Mouse (Mus musculus) midbrain, embryonic 16.5 days (tissue): Measurements from ENCODE around the gene Nedd9. TPM values are rescaled to one million over a fixed set of nuclear protein-coding genes. Genes with fewer than 3 reads are reported as not detected.

Experiments used
- ATAC-seq: fragments of 200-750 bp; cut with Nextera tagmentation; 2 replicates; pipeline ENCODE4 v1.8.0; 2017; ENCODE audit warnings: moderate TSS enrichment
- H3K27ac ChIP-seq: fragments of 300-500 bp; sonication (generic); 2 replicates; pipeline ENCODE4 v1.5.1; 2014; ENCODE audit warnings: mild to moderate bottlenecking, low read length, mixed read lengths
- H3K27me3 ChIP-seq: fragments of 300-500 bp; sonication (generic); 2 replicates; pipeline ENCODE4 v1.6.1; 2014; ENCODE audit warnings: low read depth, low read length, mixed read lengths; ENCODE audit not compliant: control insufficient read depth, insufficient read depth
- H3K36me3 ChIP-seq: fragments of 300-500 bp; sonication (generic); 2 replicates; pipeline ENCODE4 v1.6.1; 2014; ENCODE audit warnings: mild to moderate bottlenecking, low read length, moderate library complexity, mixed read lengths; ENCODE audit not compliant: control insufficient read depth, insufficient read depth
- H3K4me1 ChIP-seq: fragments of 300-500 bp; sonication (generic); 2 replicates; pipeline ENCODE4 v1.6.1; 2014; ENCODE audit warnings: mild to moderate bottlenecking, low read length, mixed read lengths; ENCODE audit not compliant: control insufficient read depth, insufficient read depth
- H3K4me2 ChIP-seq: fragments of 300-500 bp; sonication (generic); 2 replicates; pipeline ENCODE4 v1.6.1; 2014; ENCODE audit warnings: mild to moderate bottlenecking, low read length, mixed read lengths
- H3K4me3 ChIP-seq: fragments of 300-500 bp; sonication (generic); 2 replicates; pipeline ENCODE4 v1.5.1; 2014; ENCODE audit warnings: low read depth, mild to moderate bottlenecking, low read length, moderate library complexity, mixed read lengths
- H3K9ac ChIP-seq: fragments of 300-500 bp; sonication (generic); 2 replicates; pipeline ENCODE4 v1.6.1; 2014; ENCODE audit warnings: low read depth, low read length, mixed read lengths
- H3K9me3 ChIP-seq: fragments of 300-500 bp; sonication (generic); replicated peaks from 2 replicates; pipeline ENCODE4 v1.6.1; 2014; ENCODE audit warnings: mild to moderate bottlenecking, low read length, mixed read lengths; ENCODE audit not compliant: control insufficient read depth, poor library complexity, severe bottlenecking
- WGBS: fragments of 180-500 bp; shearing (Covaris S2); extraction: QIAGEN DNeasy Blood & Tissue Kit; methylation state at CpG from one replicate; pipeline ENCODE4 v1.1.7; 2014; 5-methylcytosine and 5-hydroxymethylcytosine counted together
- polyA plus RNA-seq: library from polyadenylated mRNA; unstranded; fragments of >200 nt; fragmentation: Nextera tagmentation; extraction: Ambion mirVana; gene quantifications from 2 replicates; pipeline ENCODE4 v1.2.1, GENCODE M21; 2015

Nedd9 gene
- polyA plus RNA-seq, 1 experiment from 2014 or later: 12.8 TPM

- H3K4me3 ChIP-seq: no peak overlapping the region
- no peak for ATAC-seq
- no peaks in the 10 kb centered on the region for H3K36me3 ChIP-seq
- 54% methylated on average over 5 of the region's 5 CpGs for WGBS
- no peaks in the 10 kb centered on the region for H3K27me3 ChIP-seq
- no peak overlapping the region for H3K4me2 ChIP-seq
- H3K27ac ChIP-seq: no peak overlapping the region
- no peaks in the 10 kb centered on the region for H3K4me1 ChIP-seq
- no peak overlapping the region for H3K9ac ChIP-seq
- 0 out of 2 replicates have a peak, but pooled peaks cover 4% of the 10 kb centered on the region for H3K9me3 ChIP-seq
Observed at GRCm38 (mm10) chr13:41293595-41293994, 193.6 kb downstream of the Nedd9 start.

- Histone ChIP-seq H3K4me2 (no peak overlapping the region), H3K9ac (no peak overlapping the region), H3K9me3 (0 out of 2 replicates have a peak, but pooled peaks cover 4% of the 10 kb centered on the region), H3K4me1 (no peaks in the 10 kb centered on the region), H3K27ac (no peak overlapping the region), H3K27me3 (no peaks in the 10 kb centered on the region), H3K4me3 (no peak overlapping the region), H3K36me3 (no peaks in the 10 kb centered on the region)
- 89% methylated on average over 4 of the region's 4 CpGs for WGBS
- ATAC-seq: no peak
Observed at GRCm38 (mm10) chr13:41291466-41291974, 195.6 kb downstream of the Nedd9 start.

DNA sequence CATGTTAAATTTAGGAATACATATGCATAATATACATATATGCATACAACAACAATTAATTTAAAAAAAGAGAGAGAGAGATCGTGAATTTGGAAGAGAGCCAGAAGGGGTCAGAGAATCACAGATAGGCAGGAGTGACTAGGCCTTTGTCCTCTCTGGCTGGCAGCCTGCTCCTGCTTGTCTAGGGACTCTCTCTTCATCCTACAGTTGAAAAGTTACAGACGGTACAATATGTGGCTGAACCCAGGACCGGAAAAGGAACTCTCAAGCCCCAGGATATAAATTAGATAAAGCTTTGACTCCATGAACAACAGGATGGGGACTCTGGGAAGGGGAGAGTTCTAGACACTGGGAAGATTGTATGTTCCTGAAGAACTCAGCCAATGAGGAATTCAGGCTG is 200.9 kb downstream of the Nedd9 start:
- no peak overlapping the region for H3K4me3 ChIP-seq
- ATAC-seq: no peak
- no peak overlapping the region for H3K9ac ChIP-seq
- H3K4me2 ChIP-seq: no peak overlapping the region
- no peaks in the 10 kb centered on the region for H3K36me3 ChIP-seq
- no peak overlapping the region for H3K27ac ChIP-seq
- WGBS: 76% methylated on average over 3 of the region's 3 CpGs
- 0 out of 2 replicates have a peak, but pooled peaks cover under 1% of the 10 kb centered on the region for H3K9me3 ChIP-seq
- H3K27me3 ChIP-seq: no peaks in the 10 kb centered on the region
- no peaks in the 10 kb centered on the region for H3K4me1 ChIP-seq

DNA sequence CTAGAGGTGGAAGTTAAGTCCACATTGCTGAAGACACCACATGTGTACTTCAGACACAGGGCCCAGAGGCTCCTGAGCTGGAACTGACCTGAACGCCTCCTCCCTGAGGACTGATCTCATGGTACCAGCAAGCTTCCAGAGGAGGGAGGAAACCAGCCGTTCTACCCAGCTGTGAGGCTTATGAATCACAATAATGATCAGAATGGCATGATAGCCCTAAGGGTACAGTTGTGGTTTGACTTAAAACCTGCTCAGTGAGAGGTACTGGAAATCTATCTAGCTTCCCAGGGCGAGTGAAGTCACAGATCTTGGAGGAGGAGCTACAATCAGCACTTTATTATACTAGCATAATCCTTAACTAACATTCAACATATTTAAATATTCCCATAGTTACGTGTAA is 201.7 kb downstream of the Nedd9 start:
- no peak for ATAC-seq
- Histone ChIP-seq H3K9ac (no peak overlapping the region), H3K9me3 (no peaks in the 10 kb centered on the region), H3K27ac (no peak overlapping the region), H3K4me3 (no peak overlapping the region), H3K4me2 (no peak overlapping the region), H3K36me3 (no peaks in the 10 kb centered on the region), H3K4me1 (no peaks in the 10 kb centered on the region), H3K27me3 (no peaks in the 10 kb centered on the region)
- WGBS: 78% methylated on average over 4 of the region's 4 CpGs

DNA sequence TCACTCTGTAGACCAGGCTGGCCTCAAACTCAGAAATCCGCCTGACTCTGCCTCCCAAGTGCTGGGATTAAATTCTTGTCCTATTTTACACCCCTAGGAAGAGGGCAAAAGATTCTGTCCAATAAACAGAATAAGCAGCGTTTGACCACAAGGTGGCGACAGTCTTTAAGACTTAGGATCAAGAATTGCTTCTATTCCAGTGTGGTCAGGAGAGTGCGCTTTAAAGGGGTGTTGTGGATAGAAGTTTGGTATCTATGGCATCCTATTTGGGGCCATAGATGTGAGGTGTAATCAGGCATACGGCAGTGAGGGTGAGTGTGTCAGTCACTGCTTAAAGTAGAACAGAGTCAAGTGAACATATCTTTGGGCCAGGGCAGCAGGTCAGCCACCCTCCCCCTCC is 203.9 kb downstream of the Nedd9 start:
- 30% methylated on average over 5 of the region's 5 CpGs for WGBS
- H3K27me3 ChIP-seq: no peaks in the 10 kb centered on the region
- no peak overlapping the region for H3K4me2 ChIP-seq
- H3K9me3 ChIP-seq: no peaks in the 10 kb centered on the region
- H3K27ac ChIP-seq: no peak overlapping the region
- ATAC-seq: no peak
- no peak overlapping the region for H3K9ac ChIP-seq
- no peak overlapping the region for H3K4me3 ChIP-seq
- no peaks in the 10 kb centered on the region for H3K4me1 ChIP-seq
- no peaks in the 10 kb centered on the region for H3K36me3 ChIP-seq

- Histone ChIP-seq H3K27ac (no peak overlapping the region), H3K4me3 (no peak overlapping the region), H3K36me3 (no peaks in the 10 kb centered on the region), H3K4me1 (no peaks in the 10 kb centered on the region), H3K4me2 (no peak overlapping the region), H3K9ac (no peak overlapping the region), H3K9me3 (0 out of 2 replicates have a peak, but pooled peaks cover 2% of the 10 kb centered on the region), H3K27me3 (no peaks in the 10 kb centered on the region)
- ATAC-seq: no peak
- 79% methylated on average over 5 of the region's 5 CpGs for WGBS
Observed at GRCm38 (mm10) chr13:41280696-41281095, 206.5 kb downstream of the Nedd9 start.

- no peak for ATAC-seq
- no peak within 1 kb of the TSS for H3K4me2 ChIP-seq
- H3K36me3 ChIP-seq: no peaks in the 10 kb centered on the region; the same call in 1 of the 2 replicates
- no peaks in the 10 kb centered on the region for H3K4me1 ChIP-seq
- no peak within 1 kb of the TSS for H3K4me3 ChIP-seq
- no peak within 1 kb of the TSS for H3K9ac ChIP-seq
- 96% methylated on average over 10 of the region's 10 CpGs for WGBS
- 0 out of 2 replicates have a peak, but pooled peaks cover 2% of the 10 kb centered on the region for H3K9me3 ChIP-seq
- H3K27ac ChIP-seq: no peak within 1 kb of the TSS
- H3K27me3 ChIP-seq: no peaks in the 10 kb centered on the region
Observed at GRCm38 (mm10) chr13:41273927-41274650, 213.1 kb downstream of the Nedd9 start, which contains the start of gene Gm17364. Gene Gm17364 (minus strand): TSS chr13:41273977.

GRCm38 (mm10) chr13:41267827-41268408 is 219.2 kb downstream of the Nedd9 start:
- no peaks in the 10 kb centered on the region for H3K36me3 ChIP-seq
- H3K4me1 ChIP-seq: no peaks in the 10 kb centered on the region
- WGBS: 19% methylated on average over 7 of the region's 7 CpGs
- H3K9me3 ChIP-seq: no peaks in the 10 kb centered on the region
- no peak overlapping the region for H3K27ac ChIP-seq
- H3K9ac ChIP-seq: no peak overlapping the region
- H3K4me2 ChIP-seq: no peak overlapping the region
- ATAC-seq: no peak
- H3K27me3 ChIP-seq: no peaks in the 10 kb centered on the region
- H3K4me3 ChIP-seq: no peak overlapping the region
